Mouse (Mus musculus): ENCODE results near the gene Fam122a.

Gene Fam122a

GRCm38 (mm10) chr19:24490275-24490674, 13.1 kb upstream of the Fam122a start:
- no peak for DNase-seq (ENCODE audit: low spot score)

DNA sequence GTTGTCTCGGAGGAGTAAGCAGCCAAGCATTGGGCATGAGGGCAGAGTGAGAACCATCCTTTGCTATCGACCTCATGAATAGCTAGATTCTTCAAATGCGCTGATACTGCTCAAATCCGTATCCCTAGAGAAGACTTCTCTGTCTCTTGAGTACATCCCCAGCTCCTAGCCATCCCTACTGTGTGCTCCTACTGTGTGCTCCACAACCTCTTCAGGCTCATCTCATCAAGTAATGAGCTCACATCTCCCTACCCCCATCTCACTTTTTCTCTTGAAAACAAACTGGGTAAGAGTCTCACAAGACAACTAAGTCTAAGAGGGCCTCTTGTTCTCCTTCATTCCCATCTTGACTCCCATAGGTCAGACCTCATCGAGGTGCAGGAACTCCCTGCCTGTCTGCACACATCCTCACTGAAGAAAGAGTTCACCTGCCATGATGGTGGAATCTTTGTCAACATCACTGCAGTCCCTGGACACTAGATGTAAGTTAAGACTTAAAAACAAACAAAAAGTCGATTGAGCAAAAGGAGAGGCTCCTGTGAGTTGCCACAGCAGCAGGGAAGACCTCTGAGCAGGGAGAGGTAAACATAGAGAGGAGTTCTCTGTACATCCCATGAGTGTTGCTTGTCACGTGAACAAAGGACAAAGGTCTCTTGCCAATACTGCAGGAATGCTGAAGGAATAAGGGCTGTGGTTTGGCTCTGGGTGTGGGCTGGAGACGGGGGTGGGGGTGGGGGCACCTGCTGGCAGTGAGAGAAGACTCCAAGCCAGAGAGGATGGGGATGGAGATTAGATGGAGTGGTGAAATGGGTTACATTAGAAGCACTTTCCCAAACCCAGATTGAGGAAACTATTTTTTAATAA, 9.5 kb upstream of the Fam122a start:
- DNase-seq (ENCODE audit: low spot score), result no peak

DNA sequence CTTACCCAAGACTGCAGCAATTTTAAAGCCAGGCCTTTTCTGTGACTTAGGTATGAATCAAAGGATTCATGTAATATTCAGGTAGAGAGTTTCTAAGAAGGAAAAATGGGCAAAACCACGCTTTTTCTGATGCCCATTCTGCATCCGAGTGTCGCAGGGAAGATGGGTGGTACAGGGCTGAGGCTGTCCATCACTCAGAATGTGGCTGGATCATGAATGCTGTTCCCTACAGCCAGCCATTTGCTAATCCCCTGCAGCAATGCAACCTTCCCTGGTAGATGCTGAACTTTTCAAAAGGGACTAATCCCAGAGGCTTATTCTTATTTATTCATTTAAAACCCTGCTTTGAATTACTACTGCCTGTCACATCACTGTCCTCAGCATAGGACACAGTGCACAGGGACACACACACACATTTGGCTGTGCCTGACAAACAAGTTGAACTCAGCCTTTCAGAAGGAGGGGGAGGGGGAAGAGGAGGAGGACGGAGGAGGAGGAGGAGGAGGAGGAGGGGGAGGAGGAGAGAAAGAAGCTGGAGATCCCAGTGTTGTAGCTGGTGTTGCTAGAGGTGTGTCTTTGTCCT, 7.5 kb upstream of the Fam122a start:
- DNase-seq (ENCODE audit: low spot score), result no peak

DNA sequence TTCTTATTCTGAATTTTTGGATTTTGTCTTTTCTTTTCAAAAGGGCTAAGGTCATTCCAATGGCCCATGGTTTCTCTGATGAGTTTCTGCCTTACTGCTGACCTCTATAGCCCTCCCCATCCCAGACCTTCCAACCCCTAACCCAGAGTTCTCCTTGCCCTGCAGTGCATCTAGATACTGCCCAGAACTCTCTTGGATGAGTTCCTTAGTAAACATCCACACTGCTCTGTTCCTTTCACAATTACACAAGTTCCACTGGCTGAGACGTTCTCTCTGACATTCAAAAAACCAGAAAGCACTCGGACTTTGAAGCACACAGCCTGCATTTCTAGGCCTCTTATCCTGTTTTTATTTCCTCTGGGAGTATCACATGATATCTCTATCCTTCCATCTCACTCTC, 3.8 kb upstream of the Fam122a start:
- no peak for DNase-seq (ENCODE audit: low spot score)

- no peak for DNase-seq (ENCODE audit: low spot score)
These were observed 695 bp downstream of the Fam122a start for GRCm38 (mm10) chr19:24476461-24476860.

DNA sequence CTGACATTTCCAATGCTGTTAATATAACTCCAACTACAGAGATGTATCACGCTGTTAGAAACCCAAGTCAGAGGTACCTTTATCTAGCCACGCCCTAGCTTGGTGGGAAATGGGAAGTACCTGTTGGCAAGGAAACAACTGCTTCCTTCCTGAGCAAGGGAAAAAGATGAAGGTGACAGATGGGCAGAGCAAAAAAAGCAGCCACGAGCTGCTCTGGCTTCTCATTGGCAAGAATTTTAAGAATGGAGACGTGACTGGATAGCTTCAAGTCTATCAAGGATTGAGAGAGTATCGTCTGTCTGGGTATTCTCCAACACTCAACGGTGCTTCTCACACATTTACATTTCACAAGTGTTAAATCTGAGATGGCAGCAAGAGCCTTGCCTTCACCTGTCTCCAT, 1.9 kb downstream of the Fam122a start:
- DNase-seq (ENCODE audit: low spot score), result no peak

- peak; percentile 48 for DNase-seq (ENCODE audit: low spot score)
These were observed 4.6 kb downstream of the Fam122a start for GRCm38 (mm10) chr19:24472512-24472911.

GRCm38 (mm10) chr19:24471538-24471937, 5.6 kb downstream of the Fam122a start:
- DNase-seq (ENCODE audit: low spot score), result no peak

DNA sequence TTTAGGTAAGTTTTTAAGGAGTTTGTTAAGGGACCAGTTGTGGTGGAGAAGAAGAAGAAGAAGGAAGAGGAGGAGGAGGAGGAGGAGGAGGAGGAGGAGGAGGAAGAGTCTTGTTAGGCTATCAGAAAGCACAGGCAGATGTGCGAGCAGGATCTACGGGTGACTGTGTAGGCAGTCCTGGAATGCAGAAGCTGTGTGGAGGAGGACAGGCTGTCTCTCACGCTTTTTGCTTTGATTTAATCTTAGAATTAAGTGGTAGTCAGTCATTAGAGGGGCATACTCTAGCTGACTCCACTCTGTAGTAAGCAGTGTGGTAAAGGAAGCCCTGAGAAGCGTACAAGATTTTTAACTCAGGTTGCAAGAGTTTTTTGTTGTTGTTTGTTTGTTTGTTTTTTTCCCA, 7.9 kb downstream of the Fam122a start:
- DNase-seq (ENCODE audit: low spot score), result no peak

DNA sequence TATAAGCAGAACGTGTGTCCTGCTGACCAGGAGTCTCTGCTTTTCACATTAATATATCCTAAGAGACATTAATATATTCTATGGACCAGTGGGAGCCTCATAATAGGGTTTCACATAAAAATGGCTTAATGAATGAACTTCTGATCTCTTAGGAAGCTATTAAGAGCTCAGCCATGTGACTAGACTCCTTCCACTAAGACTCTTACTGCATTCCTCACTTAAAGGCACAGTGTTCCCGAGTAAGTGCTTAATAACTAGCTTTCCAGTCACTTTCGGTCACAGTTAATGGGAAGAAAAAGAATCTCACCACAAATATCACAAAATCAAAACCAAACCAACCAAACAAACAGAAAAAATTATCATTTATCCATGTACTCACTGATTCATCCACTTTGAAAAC, 8.5 kb downstream of the Fam122a start:
- no peak for DNase-seq (ENCODE audit: low spot score)

GRCm38 (mm10) chr19:24463011-24463410, 14.1 kb downstream of the Fam122a start:
- DNase-seq (ENCODE audit: low spot score), result no peak

- peak; percentile 78 for DNase-seq (ENCODE audit: low spot score)
These were observed 20.4 kb downstream of the Fam122a start for GRCm38 (mm10) chr19:24456591-24457231.

DNA sequence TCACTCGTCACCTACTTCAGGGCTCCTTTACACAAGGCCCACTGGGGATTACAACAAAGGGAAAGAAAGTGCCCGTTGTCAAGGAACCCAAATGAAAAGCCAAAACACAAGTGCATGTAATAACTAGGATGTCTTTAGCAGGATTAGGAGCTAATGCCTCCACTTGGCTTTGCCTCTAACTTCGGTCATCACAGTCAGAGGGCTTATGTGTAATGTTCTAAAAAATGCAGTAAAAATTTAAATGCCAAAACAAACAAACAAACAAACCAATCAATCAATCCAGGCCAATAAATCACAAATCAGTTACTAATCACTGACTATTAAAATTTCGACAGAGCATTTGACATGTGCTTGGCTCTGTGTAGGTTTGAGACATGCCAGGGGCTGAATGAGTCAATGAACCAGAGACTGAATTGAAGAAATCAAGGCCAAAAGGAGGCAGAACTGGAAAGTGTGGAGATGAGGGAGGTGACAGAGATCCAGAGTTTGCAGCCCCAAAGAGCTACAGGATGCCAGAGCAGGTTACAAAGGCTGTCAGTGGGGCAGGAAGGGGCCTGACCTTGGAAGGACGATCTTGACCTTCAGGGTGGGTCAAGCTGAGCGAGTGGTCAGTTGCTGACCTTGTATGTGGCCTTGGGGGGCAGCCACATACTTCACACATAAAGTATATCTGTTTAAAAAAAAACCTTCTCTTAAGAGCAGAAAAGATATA, 21.8 kb downstream of the Fam122a start:
- peak; percentile 16 for DNase-seq (ENCODE audit: low spot score)

- no peak for DNase-seq (ENCODE audit: low spot score)
These were observed 22.7 kb downstream of the Fam122a start for GRCm38 (mm10) chr19:24454451-24454850.

DNA sequence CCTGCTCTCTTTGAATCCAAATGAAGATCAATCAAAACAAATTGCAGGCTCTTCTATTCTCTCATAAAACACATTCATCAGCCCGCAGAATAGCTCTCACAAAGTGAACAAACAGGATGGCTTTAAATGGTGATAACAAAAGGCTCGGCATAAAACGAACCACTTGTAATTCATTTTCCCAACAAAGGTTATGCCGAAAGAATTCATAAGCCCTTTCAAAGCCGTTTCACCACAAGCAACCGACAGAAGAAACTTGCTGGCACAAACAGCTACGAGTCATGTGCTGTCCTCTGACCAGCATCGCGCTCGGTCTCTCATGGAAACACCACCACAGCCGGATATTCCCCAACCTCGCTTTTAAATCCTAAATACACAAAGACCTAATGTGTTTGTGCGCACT, 23.8 kb downstream of the Fam122a start:
- DNase-seq (ENCODE audit: low spot score), result peak; percentile 7

DNA sequence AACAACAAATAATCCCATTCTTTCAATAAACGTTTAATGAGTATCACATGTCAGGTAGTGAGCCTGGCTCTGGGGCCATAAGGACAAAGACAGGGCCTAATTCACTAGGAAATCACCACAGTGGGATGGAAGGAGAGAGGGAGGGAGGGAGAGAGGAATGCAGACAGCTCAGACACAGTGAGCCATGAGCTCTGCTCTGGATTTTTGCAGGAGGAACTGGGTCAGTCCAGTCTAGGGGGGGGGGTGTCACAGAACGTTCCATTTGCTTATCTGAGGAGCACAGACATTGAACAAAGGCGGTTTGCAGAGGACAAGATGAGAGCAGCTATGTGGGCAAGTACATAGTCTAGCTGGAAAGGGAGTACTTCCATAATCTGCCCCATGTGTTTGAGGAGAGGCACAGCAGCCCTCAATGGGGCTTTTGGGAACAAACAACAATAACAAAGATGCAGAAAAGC, 24.7 kb downstream of the Fam122a start:
- no peak for DNase-seq (ENCODE audit: low spot score)

DNA sequence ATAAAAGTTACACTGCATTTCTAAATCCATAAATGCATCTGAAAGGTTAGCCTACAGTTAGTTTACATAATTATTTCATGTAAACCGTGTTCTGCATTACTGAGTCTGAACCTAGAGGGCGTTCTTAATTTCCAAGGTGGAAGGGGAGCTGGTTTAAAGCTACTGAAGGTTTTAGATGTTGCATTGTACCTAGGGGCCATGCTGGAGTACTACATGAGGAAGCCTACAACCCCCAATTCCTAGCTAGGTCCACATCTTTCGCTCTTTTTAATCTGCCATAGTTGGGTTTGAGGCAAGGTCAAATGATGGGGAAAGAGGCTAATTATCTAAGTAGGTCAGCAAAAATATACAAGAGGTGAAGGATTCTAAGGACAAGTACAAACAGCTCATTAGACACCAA, 25.5 kb downstream of the Fam122a start:
- no peak for DNase-seq (ENCODE audit: low spot score)

DNA sequence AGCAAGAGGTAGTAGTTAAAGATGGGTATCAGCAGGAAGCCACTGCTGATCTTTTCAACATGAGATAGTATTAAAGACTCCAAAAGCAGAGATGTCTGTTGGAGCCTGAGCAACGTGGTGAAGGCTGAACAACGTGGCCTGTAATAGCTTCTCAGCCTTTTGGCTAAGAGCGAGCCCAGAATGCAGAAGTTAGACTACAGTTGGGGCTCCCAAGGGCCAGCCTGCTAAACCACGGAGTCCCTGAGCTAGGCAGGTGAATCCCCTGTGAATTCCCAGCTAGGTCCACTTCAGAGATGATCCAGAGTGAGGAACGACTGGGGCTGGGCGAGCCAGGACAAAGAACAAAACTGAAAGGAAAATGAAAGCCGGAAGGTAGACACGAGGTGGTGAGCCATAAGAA, 26.4 kb downstream of the Fam122a start:
- DNase-seq (ENCODE audit: low spot score), result no peak

GRCm38 (mm10) chr19:24444322-24444721, 32.8 kb downstream of the Fam122a start:
- no peak for DNase-seq (ENCODE audit: low spot score)

GRCm38 (mm10) chr19:24439715-24440114, 37.4 kb downstream of the Fam122a start:
- DNase-seq (ENCODE audit: low spot score), result no peak

- no peak for DNase-seq (ENCODE audit: low spot score)
These were observed 42.9 kb downstream of the Fam122a start for GRCm38 (mm10) chr19:24434291-24434690.

DNA sequence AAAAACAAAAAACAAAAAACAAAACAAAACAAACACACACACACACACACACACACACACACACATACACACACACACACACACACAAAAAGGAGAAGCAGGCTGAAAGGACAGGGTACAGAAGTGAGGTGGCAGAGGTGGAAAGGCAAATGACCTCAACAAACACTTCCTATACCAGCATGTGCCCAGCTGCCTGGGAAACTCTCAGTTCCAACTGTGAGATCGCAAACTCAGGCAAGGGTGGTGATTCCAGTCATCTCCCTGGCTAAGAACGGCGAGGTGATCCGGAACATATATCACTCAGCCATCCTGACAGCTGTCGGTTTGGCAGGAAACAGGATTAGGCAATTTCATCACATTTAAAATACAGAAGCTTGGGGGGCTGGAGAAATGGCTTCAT, 44.7 kb downstream of the Fam122a start:
- no peak for DNase-seq (ENCODE audit: low spot score)

Measured in lung, postnatal 25 days (tissue).